Mouse (Mus musculus) embryonic facial prominence, embryonic 14.5 days (tissue): ENCODE measurements at regions not wholly inside any gene's neighbourhood (a gene's known extent, or its start where the extent isn't known, plus 50 kb on each side); places are given as distances from the start of the nearest gene placed in this dataset.
A peak's percentile ranks its signal among the peaks of the same experiment; 100 is the strongest.

Experiments used
- ATAC-seq: fragments of 200-750 bp; cut with Nextera tagmentation; 2 replicates; pipeline ENCODE4 v1.8.0; 2017; ENCODE audit warnings: low read depth, moderate number of reproducible peaks, moderate TSS enrichment
- DNase-seq: peaks from one replicate; pipeline ENCODE4 v3.0.0-alpha.2; 2015; ENCODE audit warnings: low spot score
- H3K27ac ChIP-seq: fragments of 300-500 bp; sonication (generic); replicated peaks from 2 replicates; pipeline ENCODE4 v1.5.1; 2014; ENCODE audit warnings: low read depth, mild to moderate bottlenecking, low read length, moderate library complexity
- H3K27me3 ChIP-seq: fragments of 300-500 bp; sonication (generic); replicated peaks from 2 replicates; pipeline ENCODE4 v1.6.1; 2014; ENCODE audit warnings: low read length; ENCODE audit not compliant: control insufficient read depth, insufficient read depth
- H3K36me3 ChIP-seq: fragments of 300-500 bp; sonication (generic); 2 replicates; pipeline ENCODE4 v1.6.1; 2014; ENCODE audit warnings: low read length, mixed read lengths; ENCODE audit not compliant: control insufficient read depth, insufficient read depth
- H3K4me1 ChIP-seq: fragments of 300-500 bp; sonication (generic); 2 replicates; pipeline ENCODE4 v1.6.1; 2014; ENCODE audit warnings: antibody characterized with exemption, low read length; ENCODE audit not compliant: control insufficient read depth, insufficient read depth
- H3K4me2 ChIP-seq: fragments of 300-500 bp; sonication (generic); 2 replicates; pipeline ENCODE4 v1.6.1; 2014; ENCODE audit warnings: low read depth, mild to moderate bottlenecking, low read length, moderate library complexity, mixed read lengths
- H3K4me3 ChIP-seq: fragments of 300-500 bp; sonication (generic); 2 replicates; pipeline ENCODE4 v1.5.1; 2014; ENCODE audit warnings: low read depth, mild to moderate bottlenecking, low read length
- H3K9ac ChIP-seq: fragments of 300-500 bp; sonication (generic); 2 replicates; pipeline ENCODE4 v1.6.1; 2014; ENCODE audit warnings: low read depth, mild to moderate bottlenecking, low read length, moderate library complexity, mixed read lengths
- H3K9me3 ChIP-seq: fragments of 300-500 bp; sonication (generic); 2 replicates; pipeline ENCODE4 v1.6.1; 2016; ENCODE audit warnings: low read length; ENCODE audit not compliant: control insufficient read depth
- WGBS: fragments of 180-500 bp; shearing (Covaris S2); extraction: QIAGEN DNeasy Blood & Tissue Kit; methylation state at CpG from one replicate; pipeline ENCODE4 v1.1.7; 2014; 5-methylcytosine and 5-hydroxymethylcytosine counted together

- Histone ChIP-seq H3K36me3 (no peaks in the 10 kb centered on the region), H3K27me3 (no peaks in the 10 kb centered on the region), H3K4me1 (no peaks in the 10 kb centered on the region; the same call in 1 of the 2 replicates), H3K4me3 (no peak overlapping the region), H3K27ac (no peak overlapping the region), H3K4me2 (no peak overlapping the region), H3K9me3 (no peaks in the 10 kb centered on the region), H3K9ac (no peak overlapping the region)
- DNase-seq (peak; percentile 54), ATAC-seq (no peak)
- WGBS = 60% methylated on average over 6 of the region's 6 CpGs
These were observed 684.0 kb downstream of the Efnb2 start for GRCm38 (mm10) chr8:7977020-7977419.

- no peak overlapping the region for H3K4me3 ChIP-seq
- no peak overlapping the region for H3K9ac ChIP-seq
- no peak overlapping the region for H3K4me2 ChIP-seq
- H3K9me3 ChIP-seq = no peaks in the 10 kb centered on the region
- no peak for ATAC-seq
- no peaks in the 10 kb centered on the region for H3K36me3 ChIP-seq
- H3K27me3 ChIP-seq = no peaks in the 10 kb centered on the region
- peak; percentile 32 for DNase-seq
- no peak overlapping the region for H3K27ac ChIP-seq
- H3K4me1 ChIP-seq = no peaks in the 10 kb centered on the region; the same call in 1 of the 2 replicates
- WGBS = 78% methylated on average over 4 of the region's 4 CpGs
These were observed 687.3 kb downstream of the Efnb2 start for GRCm38 (mm10) chr8:7973791-7974190.

- Histone ChIP-seq H3K4me1 (no peaks in the 10 kb centered on the region), H3K9ac (no peak overlapping the region), H3K4me2 (no peak overlapping the region), H3K27me3 (no peaks in the 10 kb centered on the region), H3K36me3 (no peaks in the 10 kb centered on the region), H3K9me3 (no peaks in the 10 kb centered on the region), H3K4me3 (no peak overlapping the region), H3K27ac (no peak overlapping the region)
- WGBS = 66% methylated on average over 2 of the region's 2 CpGs
- no peak for DNase-seq
- ATAC-seq = no peak
These were observed 696.8 kb downstream of the Efnb2 start for GRCm38 (mm10) chr8:7964276-7964675.

- H3K27ac ChIP-seq = no peak overlapping the region
- H3K9me3 ChIP-seq = no peaks in the 10 kb centered on the region
- no peak for ATAC-seq
These were observed 704.3 kb downstream of the Efnb2 start for GRCm38 (mm10) chr8:7956745-7957144.

GRCm38 (mm10) chr8:7954851-7955250 lies 706.2 kb downstream of the Efnb2 start:
- Histone ChIP-seq H3K27me3 (no peaks in the 10 kb centered on the region), H3K4me1 (no peaks in the 10 kb centered on the region), H3K4me2 (no peak overlapping the region), H3K4me3 (no peak overlapping the region), H3K9ac (no peak overlapping the region), H3K9me3 (no peaks in the 10 kb centered on the region), H3K27ac (no peak overlapping the region), H3K36me3 (no peaks in the 10 kb centered on the region)
- DNase-seq = no peak
- WGBS = 86% methylated on average over 3 of the region's 3 CpGs
- no peak for ATAC-seq

More at GRCm38 (mm10) chr8:7956745-7957144, 704.3 kb downstream of the Efnb2 start:
- Histone ChIP-seq H3K9ac (no peak overlapping the region), H3K4me1 (no peaks in the 10 kb centered on the region), H3K4me3 (no peak overlapping the region), H3K27me3 (no peaks in the 10 kb centered on the region), H3K4me2 (no peak overlapping the region), H3K36me3 (no peaks in the 10 kb centered on the region)
- DNase-seq = no peak

GRCm38 (mm10) chr8:7945966-7946775 lies 714.9 kb downstream of the Efnb2 start:
- H3K9me3 ChIP-seq = no peaks in the 10 kb centered on the region
- DNase-seq = peak; percentile 30
- H3K27me3 ChIP-seq = no peaks in the 10 kb centered on the region
- H3K4me2 ChIP-seq = no peak overlapping the region
- WGBS = 77% methylated on average over 10 of the region's 10 CpGs
- no peak overlapping the region for H3K4me3 ChIP-seq
- H3K27ac ChIP-seq = no peak overlapping the region
- no peaks in the 10 kb centered on the region for H3K4me1 ChIP-seq
- ATAC-seq = no peak
- no peaks in the 10 kb centered on the region for H3K36me3 ChIP-seq
- H3K9ac ChIP-seq = no peak overlapping the region

- Histone ChIP-seq H3K36me3 (no peaks in the 10 kb centered on the region), H3K27me3 (no peaks in the 10 kb centered on the region), H3K4me3 (no peak overlapping the region), H3K4me2 (no peak overlapping the region), H3K27ac (no peak overlapping the region), H3K9me3 (no peaks in the 10 kb centered on the region), H3K4me1 (peaks cover 5% of the 10 kb centered on the region; the same call in 1 of the 2 replicates), H3K9ac (no peak overlapping the region)
- no peak for ATAC-seq
- WGBS = 90% methylated on average over 2 of the region's 2 CpGs
- DNase-seq = no peak
These were observed 724.4 kb downstream of the Efnb2 start for GRCm38 (mm10) chr8:7936596-7936995.

GRCm38 (mm10) chr8:7919416-7919815 lies 741.6 kb downstream of the Efnb2 start:
- Histone ChIP-seq H3K4me3 (no peak overlapping the region), H3K27me3 (no peaks in the 10 kb centered on the region), H3K9me3 (no peaks in the 10 kb centered on the region), H3K4me1 (no peaks in the 10 kb centered on the region), H3K4me2 (no peak overlapping the region), H3K27ac (no peak overlapping the region), H3K9ac (no peak overlapping the region), H3K36me3 (no peaks in the 10 kb centered on the region)
- WGBS = 49% methylated on average over 8 of the region's 8 CpGs
- DNase-seq (peak; percentile 71), ATAC-seq (peak; percentile 55; the same call in 1 of the 2 replicates)

- H3K27ac ChIP-seq = no peak overlapping the region
- H3K36me3 ChIP-seq = no peaks in the 10 kb centered on the region
- DNase-seq (no peak), ATAC-seq (no peak)
- H3K27me3 ChIP-seq = no peaks in the 10 kb centered on the region
- no peak overlapping the region for H3K4me3 ChIP-seq
- no peaks in the 10 kb centered on the region for H3K4me1 ChIP-seq
- no peaks in the 10 kb centered on the region for H3K9me3 ChIP-seq
- 57% methylated on average over 3 of the region's 3 CpGs for WGBS
- no peak overlapping the region for H3K4me2 ChIP-seq
- no peak overlapping the region for H3K9ac ChIP-seq
These were observed 766.7 kb downstream of the Efnb2 start for GRCm38 (mm10) chr8:7894338-7894737.
